Mouse (Mus musculus): ENCODE data around the gene Ccdc33. TPM values are rescaled to one million over a fixed set of nuclear protein-coding genes. Genes with fewer than 3 reads are reported as not detected.

Ccdc33 gene
- total and polyA plus RNA-seq, 2 experiments from 2014 or later = 0.27 to 1.4 TPM

- Histone ChIP-seq H3K4me3 (ENCODE audit: low read depth, low read length) (no peak overlapping the region), H3K36me3 (ENCODE audit: insufficient read depth, low read length) (no peaks in the 10 kb centered on the region), H3K27me3 (ENCODE audit: insufficient read depth, low read length) (no peaks in the 10 kb centered on the region), H3K4me2 (ENCODE audit: low read depth, low read length, poor library complexity, severe bottlenecking) (no peak overlapping the region), H3K27ac (ENCODE audit: low read depth, low read length) (no peak overlapping the region), H3K9ac (replicated peaks; ENCODE audit: low read length, poor library complexity, severe bottlenecking) (no peak overlapping the region), H3K4me1 (ENCODE audit: insufficient read depth, low read length) (no peaks in the 10 kb centered on the region), H3K9me3 (ENCODE audit: low read length) (no peaks in the 10 kb centered on the region)
- DNase-seq (ENCODE audit: low spot score) = no peak
- no peak for ATAC-seq (ENCODE audit: low FRiP score)
- TF ChIP-seq CTCF (IDR thresholded peaks at IDR 0.05) = no peak
- WGBS = 88% methylated on average over 8 of the region's 8 CpGs
Measured at GRCm38 (mm10) chr9:57985304-57985703, 133.3 kb downstream of the Ccdc33 start.

- H3K27ac ChIP-seq (ENCODE audit: low read depth, low read length) = no peak overlapping the region
- no peak for ATAC-seq (ENCODE audit: low FRiP score)
- no peak for DNase-seq (ENCODE audit: low spot score)
- no peaks in the 10 kb centered on the region for H3K9me3 ChIP-seq (ENCODE audit: low read length)
- H3K4me1 ChIP-seq (ENCODE audit: insufficient read depth, low read length) = no peaks in the 10 kb centered on the region
- no peak overlapping the region for H3K4me2 ChIP-seq (ENCODE audit: low read depth, low read length, poor library complexity, severe bottlenecking)
- WGBS = 84% methylated on average over 10 of the region's 10 CpGs
- H3K36me3 ChIP-seq (ENCODE audit: insufficient read depth, low read length) = no peaks in the 10 kb centered on the region
- H3K9ac ChIP-seq (replicated peaks; ENCODE audit: low read length, poor library complexity, severe bottlenecking) = no peak overlapping the region
- no peak for TF ChIP-seq CTCF (IDR thresholded peaks at IDR 0.05)
- no peaks in the 10 kb centered on the region for H3K27me3 ChIP-seq (ENCODE audit: insufficient read depth, low read length)
- no peak overlapping the region for H3K4me3 ChIP-seq (ENCODE audit: low read depth, low read length)
Measured at GRCm38 (mm10) chr9:57980570-57980969, 138.1 kb downstream of the Ccdc33 start.

- Histone ChIP-seq H3K4me3 (ENCODE audit: low read depth, low read length) (no peak overlapping the region), H3K36me3 (ENCODE audit: insufficient read depth, low read length) (no peaks in the 10 kb centered on the region), H3K4me2 (ENCODE audit: low read depth, low read length, poor library complexity, severe bottlenecking) (no peak overlapping the region), H3K27ac (ENCODE audit: low read depth, low read length) (no peak overlapping the region), H3K27me3 (ENCODE audit: insufficient read depth, low read length) (no peaks in the 10 kb centered on the region), H3K4me1 (ENCODE audit: insufficient read depth, low read length) (no peaks in the 10 kb centered on the region), H3K9ac (replicated peaks; ENCODE audit: low read length, poor library complexity, severe bottlenecking) (no peak overlapping the region), H3K9me3 (ENCODE audit: low read length) (no peaks in the 10 kb centered on the region)
- WGBS = 75% methylated on average over 3 of the region's 3 CpGs
- no peak for TF ChIP-seq CTCF (IDR thresholded peaks at IDR 0.05)
- DNase-seq (ENCODE audit: low spot score) (no peak), ATAC-seq (ENCODE audit: low FRiP score) (no peak)
Measured at GRCm38 (mm10) chr9:57978858-57979257, 139.8 kb downstream of the Ccdc33 start.

Other genes with a start within 250 kb of the Ccdc33 start
- 103 and 132 TPM in 2 replicates for gene Ubl7, start 207.8 kb downstream of the Ccdc33 start, total RNA-seq (2014; rRNA removed)
- 161 and 169 TPM in 2 replicates for gene Ubl7, start 207.8 kb downstream of the Ccdc33 start, polyA plus RNA-seq (2015; fragmentation: Nextera tagmentation; extraction: Ambion mirVana)
- 42.3 and 49.5 TPM in 2 replicates for gene Sema7a, start 178.7 kb downstream of the Ccdc33 start, total RNA-seq (2014; rRNA removed)
- gene Sema7a, start 178.7 kb downstream of the Ccdc33 start, polyA plus RNA-seq (2015; fragmentation: Nextera tagmentation; extraction: Ambion mirVana) = 3.2 and 3.6 TPM in 2 replicates
- gene Cyp11a1, start 112.4 kb downstream of the Ccdc33 start, total RNA-seq (2014; rRNA removed) = 0.22 and 1.3 TPM in 2 replicates
- gene Cyp11a1, start 112.4 kb downstream of the Ccdc33 start, polyA plus RNA-seq (2015; fragmentation: Nextera tagmentation; extraction: Ambion mirVana) = 1.3 and 1.5 TPM in 2 replicates
- gene Stra6, start 55.0 kb downstream of the Ccdc33 start, total RNA-seq (2014; rRNA removed) = 19.6 and 20.8 TPM in 2 replicates
- gene Stra6, start 55.0 kb downstream of the Ccdc33 start, polyA plus RNA-seq (2015; fragmentation: Nextera tagmentation; extraction: Ambion mirVana) = 8.8 and 9.2 TPM in 2 replicates
- 55.6 and 68.8 TPM in 2 replicates for gene Islr, start 85.5 kb upstream of the Ccdc33 start, total RNA-seq (2014; rRNA removed)
- gene Islr, start 85.5 kb upstream of the Ccdc33 start, polyA plus RNA-seq (2015; fragmentation: Nextera tagmentation; extraction: Ambion mirVana) = 32.5 and 36.5 TPM in 2 replicates
- 233 and 267 TPM in 2 replicates for gene Islr2, start 85.5 kb upstream of the Ccdc33 start, total RNA-seq (2014; rRNA removed)
- gene Islr2, start 85.5 kb upstream of the Ccdc33 start, polyA plus RNA-seq (2015; fragmentation: Nextera tagmentation; extraction: Ambion mirVana) = 16.7 and 18.1 TPM in 2 replicates
- gene Pml, start 131.0 kb upstream of the Ccdc33 start, total RNA-seq (2014; rRNA removed) = 5.6 and 9.0 TPM in 2 replicates
- 2.9 and 3.2 TPM in 2 replicates for gene Pml, start 131.0 kb upstream of the Ccdc33 start, polyA plus RNA-seq (2015; fragmentation: Nextera tagmentation; extraction: Ambion mirVana)
- 159 and 170 TPM in 2 replicates for gene Stoml1, start 134.3 kb upstream of the Ccdc33 start, total RNA-seq (2014; rRNA removed)
- gene Stoml1, start 134.3 kb upstream of the Ccdc33 start, polyA plus RNA-seq (2015; fragmentation: Nextera tagmentation; extraction: Ambion mirVana) = 161 and 172 TPM in 2 replicates
- gene Loxl1, start 194.4 kb upstream of the Ccdc33 start, total RNA-seq (2014; rRNA removed) = 5.9 and 10.6 TPM in 2 replicates
- 6.6 and 7.0 TPM in 2 replicates for gene Loxl1, start 194.4 kb upstream of the Ccdc33 start, polyA plus RNA-seq (2015; fragmentation: Nextera tagmentation; extraction: Ambion mirVana)